Mouse (Mus musculus) hindbrain, embryonic 16.5 days (tissue): ENCODE data around the gene Angptl7. TPM values are rescaled to one million over a fixed set of nuclear protein-coding genes. Genes with fewer than 3 reads are reported as not detected.

Experiments used
- ATAC-seq: fragments of 200-750 bp; cut with Nextera tagmentation; 2 replicates; pipeline ENCODE4 v1.8.0; 2017; ENCODE audit warnings: moderate TSS enrichment, moderate library complexity
- H3K27ac ChIP-seq: fragments of 300-500 bp; sonication (generic); 2 replicates; pipeline ENCODE4 v1.5.1; 2014; ENCODE audit warnings: low read depth, mild to moderate bottlenecking, control low read depth, low read length, moderate library complexity
- H3K27me3 ChIP-seq: fragments of 300-500 bp; sonication (generic); replicated peaks from 2 replicates; pipeline ENCODE4 v1.6.1; 2014; ENCODE audit warnings: low read length; ENCODE audit not compliant: control insufficient read depth, insufficient read depth
- H3K36me3 ChIP-seq: fragments of 300-500 bp; sonication (generic); 2 replicates; pipeline ENCODE4 v1.6.1; 2014; ENCODE audit warnings: mild to moderate bottlenecking, low read length, moderate library complexity, mixed read lengths; ENCODE audit not compliant: control insufficient read depth, insufficient read depth
- H3K4me1 ChIP-seq: fragments of 300-500 bp; sonication (generic); 2 replicates; pipeline ENCODE4 v1.6.1; 2014; ENCODE audit warnings: low read depth, low read length; ENCODE audit not compliant: control insufficient read depth, insufficient read depth
- H3K4me2 ChIP-seq: fragments of 300-500 bp; sonication (generic); 2 replicates; pipeline ENCODE4 v1.6.1; 2014; ENCODE audit warnings: mild to moderate bottlenecking, low read length, control low read depth, moderate library complexity
- H3K4me3 ChIP-seq: fragments of 300-500 bp; sonication (generic); 2 replicates; pipeline ENCODE4 v1.5.1; 2014; ENCODE audit warnings: mild to moderate bottlenecking, low read length, control low read depth, moderate library complexity
- H3K9ac ChIP-seq: fragments of 300-500 bp; sonication (generic); 2 replicates; pipeline ENCODE4 v1.6.1; 2014; ENCODE audit warnings: low read depth, mild to moderate bottlenecking, control low read depth, low read length, moderate library complexity
- H3K9me3 ChIP-seq: fragments of 300-500 bp; sonication (generic); 2 replicates; pipeline ENCODE4 v1.6.1; 2014; ENCODE audit warnings: mild to moderate bottlenecking, low read length, moderate library complexity; ENCODE audit not compliant: control insufficient read depth
- WGBS: fragments of 180-500 bp; shearing (Covaris S2); extraction: QIAGEN DNeasy Blood & Tissue Kit; methylation state at CpG from one replicate; pipeline ENCODE4 v1.1.7; 2014; 5-methylcytosine and 5-hydroxymethylcytosine counted together
- polyA plus RNA-seq: library from polyadenylated mRNA; unstranded; fragments of >200 nt; fragmentation: Nextera tagmentation; extraction: Ambion mirVana; gene quantifications from 2 replicates; pipeline ENCODE4 v1.2.1, GENCODE M21; 2015

Gene Angptl7
- polyA plus RNA-seq, 1 experiment from 2014 or later, result 0.23 TPM

GRCm38 (mm10) chr4:148508084-148508849 is 8.0 kb upstream of the Angptl7 start:
- no peak overlapping the region for H3K4me3 ChIP-seq
- H3K36me3 ChIP-seq, result peaks cover 9% of the 10 kb centered on the region
- H3K9me3 ChIP-seq, result no peaks in the 10 kb centered on the region
- no peak overlapping the region for H3K4me2 ChIP-seq
- H3K27me3 ChIP-seq, result no peaks in the 10 kb centered on the region
- H3K4me1 ChIP-seq, result peaks cover 4% of the 10 kb centered on the region; the same call in 1 of the 2 replicates
- ATAC-seq, result no peak
- 95% methylated on average over 14 of the region's 14 CpGs for WGBS
- no peak overlapping the region for H3K9ac ChIP-seq
- no peak overlapping the region for H3K27ac ChIP-seq

- H3K27me3 ChIP-seq, result no peaks in the 10 kb centered on the region
- ATAC-seq, result no peak
- no peaks in the 10 kb centered on the region for H3K9me3 ChIP-seq
- H3K9ac ChIP-seq, result no peak overlapping the region
- no peak overlapping the region for H3K4me2 ChIP-seq
- no peak overlapping the region for H3K4me3 ChIP-seq
- no peak overlapping the region for H3K27ac ChIP-seq
- peaks cover 13% of the 10 kb centered on the region for H3K36me3 ChIP-seq
- WGBS, result 86% methylated on average over 5 of the region's 5 CpGs
- H3K4me1 ChIP-seq, result peaks cover 4% of the 10 kb centered on the region; the same call in 1 of the 2 replicates
Observed at GRCm38 (mm10) chr4:148507585-148507984, 7.3 kb upstream of the Angptl7 start.

- Histone ChIP-seq H3K27me3 (no peaks in the 10 kb centered on the region), H3K27ac (no peak overlapping the region), H3K4me1 (peaks cover 4% of the 10 kb centered on the region; the same call in 1 of the 2 replicates), H3K9me3 (no peaks in the 10 kb centered on the region), H3K9ac (no peak overlapping the region), H3K4me2 (no peak overlapping the region), H3K36me3 (peaks cover 23% of the 10 kb centered on the region), H3K4me3 (no peak overlapping the region)
- WGBS, result 36% methylated on average over 8 of the region's 8 CpGs
- peak; percentile 91 for ATAC-seq
Observed at GRCm38 (mm10) chr4:148504497-148504959, 4.3 kb upstream of the Angptl7 start.

GRCm38 (mm10) chr4:148495874-148496689 is 4.2 kb downstream of the Angptl7 start:
- Histone ChIP-seq H3K4me3 (no peak overlapping the region), H3K9ac (no peak overlapping the region), H3K27ac (no peak overlapping the region), H3K4me1 (no peaks in the 10 kb centered on the region; the same call in none of the 2 replicates), H3K4me2 (no peak overlapping the region), H3K27me3 (no peaks in the 10 kb centered on the region), H3K9me3 (no peaks in the 10 kb centered on the region), H3K36me3 (peaks cover 22% of the 10 kb centered on the region)
- peak; percentile 85 for ATAC-seq
- WGBS, result 64% methylated on average over 25 of the region's 25 CpGs

- Histone ChIP-seq H3K27me3 (no peaks in the 10 kb centered on the region), H3K9ac (no peak overlapping the region), H3K4me1 (no peaks in the 10 kb centered on the region; the same call in none of the 2 replicates), H3K9me3 (no peaks in the 10 kb centered on the region), H3K27ac (no peak overlapping the region), H3K36me3 (peaks cover 27% of the 10 kb centered on the region), H3K4me3 (no peak overlapping the region), H3K4me2 (no peak overlapping the region)
- WGBS, result 89% methylated on average over 6 of the region's 6 CpGs
- no peak for ATAC-seq
Observed at GRCm38 (mm10) chr4:148495160-148495559, 5.1 kb downstream of the Angptl7 start.

GRCm38 (mm10) chr4:148491448-148491847 is 8.8 kb downstream of the Angptl7 start:
- 66% methylated on average over 7 of the region's 7 CpGs for WGBS
- no peak for ATAC-seq
- Histone ChIP-seq H3K4me3 (no peak overlapping the region), H3K9ac (no peak overlapping the region), H3K4me1 (no peaks in the 10 kb centered on the region; the same call in none of the 2 replicates), H3K27me3 (no peaks in the 10 kb centered on the region), H3K4me2 (no peak overlapping the region), H3K36me3 (peaks cover 38% of the 10 kb centered on the region), H3K27ac (no peak overlapping the region; the same call in 1 of the 2 replicates), H3K9me3 (no peaks in the 10 kb centered on the region)

GRCm38 (mm10) chr4:148490502-148490901 is 9.8 kb downstream of the Angptl7 start:
- Histone ChIP-seq H3K4me3 (no peak overlapping the region), H3K36me3 (peaks cover 46% of the 10 kb centered on the region), H3K9ac (no peak overlapping the region), H3K27ac (no peak overlapping the region), H3K4me1 (no peaks in the 10 kb centered on the region; the same call in 1 of the 2 replicates), H3K4me2 (no peak overlapping the region), H3K27me3 (no peaks in the 10 kb centered on the region), H3K9me3 (no peaks in the 10 kb centered on the region)
- ATAC-seq, result no peak
- 77% methylated on average over 6 of the region's 6 CpGs for WGBS

- H3K9me3 ChIP-seq, result no peaks in the 10 kb centered on the region
- H3K27ac ChIP-seq, result no peak overlapping the region
- H3K9ac ChIP-seq, result no peak overlapping the region
- H3K36me3 ChIP-seq, result peaks cover 64% of the 10 kb centered on the region
- no peak for ATAC-seq
- WGBS, result 68% methylated on average over 2 of the region's 2 CpGs
- H3K4me1 ChIP-seq, result no peaks in the 10 kb centered on the region; the same call in 1 of the 2 replicates
- no peaks in the 10 kb centered on the region for H3K27me3 ChIP-seq
- no peak overlapping the region for H3K4me2 ChIP-seq
- H3K4me3 ChIP-seq, result no peak overlapping the region
Observed at GRCm38 (mm10) chr4:148487841-148488240, 12.4 kb downstream of the Angptl7 start.

GRCm38 (mm10) chr4:148484511-148484910 is 15.7 kb downstream of the Angptl7 start:
- ATAC-seq, result no peak
- Histone ChIP-seq H3K4me1 (no peaks in the 10 kb centered on the region), H3K9ac (no peak overlapping the region), H3K27ac (no peak overlapping the region), H3K36me3 (peaks cover 70% of the 10 kb centered on the region), H3K9me3 (no peaks in the 10 kb centered on the region), H3K27me3 (no peaks in the 10 kb centered on the region), H3K4me3 (no peak overlapping the region), H3K4me2 (no peak overlapping the region)
- 97% methylated on average over 12 of the region's 12 CpGs for WGBS
